Mouse (Mus musculus) intestine, embryonic 15.5 days (tissue): ENCODE results near the gene Gzf1. TPM values are rescaled to one million over a fixed set of nuclear protein-coding genes. Genes with fewer than 3 reads are reported as not detected.
A peak's percentile ranks its signal among the peaks of the same experiment; 100 is the strongest.

Experiments
- ATAC-seq: fragments of 200-750 bp; cut with Nextera tagmentation; 2 replicates; pipeline ENCODE4 v1.8.0; 2017; ENCODE audit warnings: moderate TSS enrichment, moderate library complexity
- H3K27ac ChIP-seq: fragments of 300-500 bp; sonication (generic); 2 replicates; pipeline ENCODE4 v1.5.1; 2015; ENCODE audit warnings: mild to moderate bottlenecking, inconsistent platforms
- H3K27me3 ChIP-seq: fragments of 300-500 bp; sonication (generic); replicated peaks from 2 replicates; pipeline ENCODE4 v1.6.1; 2015; ENCODE audit warnings: inconsistent platforms
- H3K36me3 ChIP-seq: fragments of 300-500 bp; sonication (generic); 2 replicates; pipeline ENCODE4 v1.6.1; 2015; ENCODE audit warnings: inconsistent platforms
- H3K4me1 ChIP-seq: fragments of 300-500 bp; sonication (generic); replicated peaks from 2 replicates; pipeline ENCODE4 v1.6.1; 2015; ENCODE audit warnings: inconsistent platforms
- H3K4me2 ChIP-seq: fragments of 300-500 bp; sonication (generic); replicated peaks from 2 replicates; pipeline ENCODE4 v1.6.1; 2015; ENCODE audit warnings: mild to moderate bottlenecking, inconsistent platforms
- H3K4me3 ChIP-seq: fragments of 300-500 bp; sonication (generic); replicated peaks from 2 replicates; pipeline ENCODE4 v1.5.1; 2015; ENCODE audit warnings: inconsistent platforms
- H3K9ac ChIP-seq: fragments of 300-500 bp; sonication (generic); 2 replicates; pipeline ENCODE4 v1.6.1; 2015; ENCODE audit warnings: inconsistent platforms
- H3K9me3 ChIP-seq: fragments of 300-500 bp; sonication (generic); 2 replicates; pipeline ENCODE4 v1.6.1; 2016; ENCODE audit warnings: inconsistent platforms
- WGBS: fragments of 180-500 bp; shearing (Covaris S2); methylation state at CpG from one replicate; pipeline ENCODE4 v1.1.7; 2015; 5-methylcytosine and 5-hydroxymethylcytosine counted together
- polyA plus RNA-seq: library from polyadenylated mRNA; unstranded; fragments of >200 nt; fragmentation: Nextera tagmentation; extraction: Ambion mirVana; gene quantifications from 2 replicates; pipeline ENCODE4 v1.2.1, GENCODE M21; 2015

Gzf1 gene
- 15.1 and 16.1 TPM in 2 replicates for polyA plus RNA-seq

DNA sequence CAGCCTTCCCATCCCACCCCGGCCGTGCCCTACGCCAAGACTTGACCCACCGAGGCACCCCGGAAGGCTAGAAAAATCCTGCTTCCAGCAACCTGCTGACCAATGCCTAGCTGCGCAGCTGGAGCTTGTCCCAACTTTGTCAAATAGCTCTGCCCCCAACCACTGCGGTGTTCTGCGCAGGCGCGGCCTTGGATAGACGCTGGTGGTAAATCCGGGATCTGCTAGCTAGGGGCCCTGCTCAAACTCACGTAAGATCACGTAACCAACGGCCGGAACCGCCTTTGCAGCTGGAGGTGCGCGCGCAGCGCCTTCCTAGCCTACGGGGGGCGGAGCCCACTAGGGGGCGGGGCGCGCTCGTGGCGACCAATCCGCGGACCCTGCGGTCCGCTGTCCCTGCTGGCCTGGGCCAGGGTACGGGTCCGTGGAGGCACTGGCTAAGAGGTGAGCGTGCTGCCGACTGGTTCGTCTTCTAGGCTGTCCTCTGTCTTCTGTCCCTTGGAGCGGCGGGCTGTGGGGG, at the start of gene Gzf1:
Gene Gzf1, plus strand, starts transcription at position 249 of the 517 bp plus-strand sequence.
- Histone ChIP-seq H3K27me3 (no peaks in the 10 kb centered on the region), H3K4me2 (peak within 1 kb of the TSS; percentile 83), H3K27ac (peak within 1 kb of the TSS; percentile 92), H3K4me3 (peak within 1 kb of the TSS; percentile 72), H3K4me1 (peaks cover 22% of the 10 kb centered on the region), H3K36me3 (peaks cover 12% of the 10 kb centered on the region; the same call in 1 of the 2 replicates), H3K9ac (peak within 1 kb of the TSS; percentile 74), H3K9me3 (no peaks in the 10 kb centered on the region)
- peak; percentile 96 for ATAC-seq
- under 1% methylated on average over 39 of the region's 39 CpGs for WGBS

DNA sequence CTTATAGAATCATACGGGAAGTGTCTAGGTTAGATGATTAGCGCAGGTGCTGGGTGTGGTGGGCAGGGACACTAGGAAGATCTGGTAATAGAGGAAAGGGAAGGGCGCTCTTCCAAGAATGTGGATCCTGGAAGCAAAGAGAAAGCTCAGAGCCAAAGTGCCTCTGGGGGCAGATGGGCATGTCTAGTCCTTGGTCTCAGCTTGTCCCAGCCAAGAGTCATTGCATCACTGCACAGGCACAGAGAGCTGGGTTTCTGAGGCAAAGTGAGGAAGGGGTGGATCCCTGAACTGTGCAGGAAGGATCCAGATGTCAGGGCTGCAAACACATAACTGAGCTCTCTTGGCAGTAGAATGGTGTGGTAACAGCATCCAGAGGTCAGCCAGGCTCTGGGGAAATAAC, 49.2 kb upstream of the Gzf1 start:
- H3K9me3 ChIP-seq: no peaks in the 10 kb centered on the region
- no peak overlapping the region for H3K9ac ChIP-seq
- H3K27ac ChIP-seq: no peak overlapping the region
- 97% methylated on average over 3 of the region's 3 CpGs for WGBS
- no peak overlapping the region for H3K4me2 ChIP-seq
- H3K36me3 ChIP-seq: no peaks in the 10 kb centered on the region
- H3K4me3 ChIP-seq: no peak overlapping the region
- ATAC-seq: no peak
- no peaks in the 10 kb centered on the region for H3K4me1 ChIP-seq
- no peaks in the 10 kb centered on the region for H3K27me3 ChIP-seq

DNA sequence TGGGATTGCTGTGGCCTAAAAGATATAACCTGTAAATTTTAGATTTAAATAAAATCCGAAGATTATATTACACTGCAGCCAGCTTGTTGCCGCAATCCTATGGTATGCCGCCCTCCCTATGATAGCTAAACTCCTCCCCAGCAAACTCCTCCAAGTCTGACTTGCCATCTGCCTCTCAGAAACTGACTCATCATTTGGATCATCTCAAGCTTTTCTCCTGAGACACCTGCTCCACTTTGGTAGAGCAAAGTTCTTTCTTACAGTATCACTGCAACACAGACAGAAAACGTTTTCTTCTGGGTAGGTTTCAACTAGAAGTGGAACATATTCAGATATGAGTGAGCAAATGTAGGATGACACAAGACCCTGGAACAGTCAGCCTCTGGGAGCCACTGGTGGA, 46.4 kb upstream of the Gzf1 start:
- no peak overlapping the region for H3K4me2 ChIP-seq
- 83% methylated on average over 4 of the region's 4 CpGs for whole genome bisulfite sequencing
- no peak overlapping the region for H3K4me3 ChIP-seq
- H3K4me1 ChIP-seq: no peaks in the 10 kb centered on the region
- no peaks in the 10 kb centered on the region for H3K27me3 ChIP-seq
- H3K36me3 ChIP-seq: no peaks in the 10 kb centered on the region
- no peaks in the 10 kb centered on the region for H3K9me3 ChIP-seq
- H3K27ac ChIP-seq: no peak overlapping the region
- no peak overlapping the region for H3K9ac ChIP-seq
- no peak for ATAC-seq

- Histone ChIP-seq H3K4me2 (no peak overlapping the region), H3K4me1 (no peaks in the 10 kb centered on the region), H3K27me3 (no peaks in the 10 kb centered on the region), H3K9me3 (no peaks in the 10 kb centered on the region), H3K27ac (no peak overlapping the region), H3K4me3 (no peak overlapping the region), H3K36me3 (no peaks in the 10 kb centered on the region), H3K9ac (no peak overlapping the region)
- ATAC-seq: no peak
- WGBS: 61% methylated on average over 1 of the region's 1 CpGs
These were observed 38.0 kb upstream of the Gzf1 start for GRCm38 (mm10) chr2:148642610-148643370.

GRCm38 (mm10) chr2:148644421-148645000, 36.3 kb upstream of the Gzf1 start:
- Histone ChIP-seq H3K27ac (no peak overlapping the region), H3K4me2 (no peak overlapping the region), H3K9me3 (no peaks in the 10 kb centered on the region), H3K4me3 (no peak overlapping the region), H3K9ac (no peak overlapping the region), H3K4me1 (no peaks in the 10 kb centered on the region), H3K27me3 (no peaks in the 10 kb centered on the region), H3K36me3 (no peaks in the 10 kb centered on the region)
- ATAC-seq: no peak
- 85% methylated on average over 6 of the region's 6 CpGs for WGBS

DNA sequence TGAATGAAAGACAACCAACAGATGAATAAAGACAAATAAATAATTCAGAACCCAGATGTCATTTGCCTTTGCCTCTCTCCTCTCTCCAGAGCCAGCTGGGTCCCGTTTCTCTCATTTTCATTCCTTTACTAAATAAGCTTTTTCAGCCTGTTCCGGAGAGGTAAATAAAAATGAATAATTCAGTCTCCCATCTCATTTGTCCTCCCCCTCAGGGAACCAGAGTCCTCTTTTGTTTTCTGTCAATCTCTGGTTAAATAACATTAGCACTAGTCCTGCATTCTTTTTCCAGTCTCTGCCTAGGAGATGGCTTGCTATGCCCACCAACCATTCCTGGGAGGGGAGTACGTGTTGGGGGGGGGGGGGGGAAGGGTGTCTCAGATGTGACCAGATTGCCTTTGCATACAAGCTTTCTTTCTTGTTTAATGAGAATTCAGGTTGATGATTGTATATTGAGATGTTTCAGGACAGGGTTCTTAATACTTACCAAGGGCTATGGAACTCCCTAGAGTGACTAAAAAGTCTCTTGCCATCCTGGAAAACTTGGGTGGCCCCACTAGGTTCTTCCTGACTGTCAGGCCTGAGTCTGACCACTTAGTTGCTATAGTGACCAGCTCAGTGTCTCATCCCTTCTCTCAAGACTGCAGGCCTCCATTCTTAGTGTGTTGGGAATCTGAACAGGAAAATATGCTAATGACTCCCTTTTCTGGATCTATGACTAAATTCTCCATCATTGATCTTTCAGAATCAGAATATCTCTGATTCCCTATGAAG, 30.1 kb upstream of the Gzf1 start:
- ATAC-seq: no peak
- H3K4me3 ChIP-seq: no peak overlapping the region
- no peaks in the 10 kb centered on the region for H3K4me1 ChIP-seq
- H3K9me3 ChIP-seq: no peaks in the 10 kb centered on the region
- H3K36me3 ChIP-seq: no peaks in the 10 kb centered on the region
- WGBS: 35% methylated on average over 3 of the region's 3 CpGs
- no peak overlapping the region for H3K27ac ChIP-seq
- H3K27me3 ChIP-seq: no peaks in the 10 kb centered on the region
- no peak overlapping the region for H3K9ac ChIP-seq
- H3K4me2 ChIP-seq: no peak overlapping the region

DNA sequence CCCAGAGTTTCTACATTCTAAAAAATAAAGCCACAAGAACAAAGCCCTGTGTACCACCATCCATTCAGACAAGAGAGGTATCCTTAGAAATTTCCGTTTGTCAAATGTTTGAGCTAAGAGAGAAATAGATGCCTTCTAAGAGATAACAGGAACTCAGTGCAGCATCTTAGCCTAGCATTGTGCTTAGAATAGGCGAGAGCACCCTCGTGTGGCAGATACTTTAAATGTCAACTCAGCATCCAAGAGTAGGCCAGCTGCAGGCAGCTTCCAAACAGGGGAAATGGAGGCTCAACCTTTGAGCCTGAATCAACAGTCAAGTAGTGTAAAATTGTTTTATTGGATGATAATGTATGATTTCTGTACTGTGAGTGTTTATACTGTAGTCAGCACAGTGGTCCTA, 25.9 kb upstream of the Gzf1 start:
- no peaks in the 10 kb centered on the region for H3K27me3 ChIP-seq
- no peak overlapping the region for H3K27ac ChIP-seq
- no peak overlapping the region for H3K4me2 ChIP-seq
- no peaks in the 10 kb centered on the region for H3K9me3 ChIP-seq
- H3K4me1 ChIP-seq: no peaks in the 10 kb centered on the region
- H3K36me3 ChIP-seq: no peaks in the 10 kb centered on the region
- no peak overlapping the region for H3K9ac ChIP-seq
- 1% methylated on average over 3 of the region's 3 CpGs for WGBS
- no peak overlapping the region for H3K4me3 ChIP-seq
- ATAC-seq: peak; percentile 74

DNA sequence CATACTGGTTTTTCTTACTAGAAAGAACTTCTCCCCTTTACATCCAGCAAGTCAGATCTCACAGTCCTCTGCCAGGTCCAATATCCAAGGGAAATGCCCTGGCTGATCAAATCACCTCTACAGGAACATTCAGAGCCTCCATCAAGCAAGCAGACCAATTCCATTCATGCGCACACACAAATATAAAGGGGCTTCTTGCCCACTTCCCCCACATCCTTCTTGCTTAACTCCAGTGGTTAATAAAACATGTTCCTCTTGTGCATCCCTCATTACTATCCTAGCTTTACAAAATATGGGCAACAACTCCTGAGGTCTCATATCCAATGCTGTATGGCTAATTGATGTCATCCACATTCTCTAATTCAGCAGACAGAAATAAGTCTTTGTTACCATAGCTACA, 17.4 kb upstream of the Gzf1 start:
- 92% methylated on average over 1 of the region's 1 CpGs for WGBS
- H3K4me1 ChIP-seq: no peaks in the 10 kb centered on the region
- no peak overlapping the region for H3K4me2 ChIP-seq
- no peaks in the 10 kb centered on the region for H3K27me3 ChIP-seq
- H3K36me3 ChIP-seq: no peaks in the 10 kb centered on the region
- no peak for ATAC-seq
- no peaks in the 10 kb centered on the region for H3K9me3 ChIP-seq
- no peak overlapping the region for H3K9ac ChIP-seq
- H3K27ac ChIP-seq: no peak overlapping the region
- no peak overlapping the region for H3K4me3 ChIP-seq

DNA sequence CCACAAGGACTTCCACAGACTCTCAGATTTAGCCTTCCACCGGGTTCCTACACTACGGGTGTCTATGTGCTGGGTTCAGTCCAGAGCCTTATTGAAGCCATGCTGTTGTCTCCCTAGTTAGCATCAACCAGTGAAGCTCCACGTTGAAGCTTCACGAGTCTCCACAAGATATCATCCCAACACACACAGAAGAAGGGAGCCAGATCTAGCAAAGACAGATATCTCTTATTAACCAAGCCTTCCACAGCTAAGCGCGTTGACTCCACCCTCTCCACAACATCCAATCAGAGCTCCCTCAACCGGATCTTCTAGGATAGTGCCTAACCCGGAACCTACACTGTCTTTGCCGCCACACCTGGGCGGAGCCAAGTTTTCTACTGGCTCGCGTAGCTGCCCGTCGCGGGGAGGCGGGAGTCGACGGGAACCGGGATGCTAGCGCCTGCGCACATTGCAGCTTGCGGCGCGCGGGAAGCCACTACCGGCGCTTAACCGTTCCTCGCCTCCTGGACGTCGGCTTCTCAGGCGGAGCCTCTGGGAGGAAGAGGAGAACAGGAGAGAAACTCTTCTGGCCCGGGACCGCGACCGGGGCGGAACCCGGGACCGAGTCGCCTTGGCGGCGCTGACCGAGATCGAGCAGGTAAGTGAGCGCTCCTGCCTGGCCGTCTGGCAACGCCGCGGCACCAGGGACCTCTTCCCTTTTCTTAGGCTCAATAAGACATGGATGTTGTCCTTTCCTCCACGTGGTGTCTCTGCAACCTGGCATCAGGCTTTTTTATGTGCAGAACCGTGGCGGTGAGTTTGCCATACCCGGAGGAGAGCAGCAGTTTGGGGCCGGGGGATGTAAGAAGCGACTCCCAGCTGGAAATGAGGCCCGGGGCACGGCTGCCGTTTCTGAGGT, 8.4 kb upstream of the Gzf1 start, which contains the start of gene Nxt1:
Gene Nxt1, plus strand, starts transcription at position 403 of the 898 bp plus-strand sequence.
- Histone ChIP-seq H3K9ac (peak within 1 kb of the TSS; percentile 75), H3K36me3 (0 out of 2 replicates have a peak, but pooled peaks cover 2% of the 10 kb centered on the region), H3K4me1 (0 out of 2 replicates have a peak, but pooled peaks cover 8% of the 10 kb centered on the region), H3K27me3 (no peaks in the 10 kb centered on the region), H3K9me3 (no peaks in the 10 kb centered on the region), H3K27ac (peak within 1 kb of the TSS; percentile 76), H3K4me2 (peak within 1 kb of the TSS; percentile 76), H3K4me3 (peak within 1 kb of the TSS; percentile 76)
- WGBS: under 1% methylated on average over 58 of the region's 58 CpGs
- ATAC-seq: peak; percentile 100

DNA sequence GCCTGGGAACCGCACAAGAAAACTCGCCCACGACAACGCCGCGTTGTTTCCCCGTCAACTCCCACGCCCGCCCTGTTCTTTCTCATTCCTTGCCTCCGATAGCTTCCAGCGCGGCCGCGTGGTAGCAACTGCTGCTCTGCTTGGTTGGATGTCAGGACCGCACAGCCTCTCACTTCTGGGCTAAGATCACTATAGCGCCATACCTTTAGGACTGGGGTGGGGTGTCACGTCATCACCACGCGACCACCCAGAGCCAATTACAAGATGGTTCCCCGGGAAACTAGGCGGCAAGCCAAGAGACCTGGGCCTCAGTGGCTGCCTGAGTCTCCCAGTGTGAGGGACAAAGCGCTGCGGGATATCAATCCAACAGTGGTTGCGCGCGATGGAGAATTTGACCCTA, 3.0 kb upstream of the Gzf1 start:
- ATAC-seq: no peak
- H3K4me2 ChIP-seq: peak overlapping the region; percentile 55
- H3K36me3 ChIP-seq: 0 out of 2 replicates have a peak, but pooled peaks cover 2% of the 10 kb centered on the region
- peak overlapping the region; percentile 32 for H3K4me3 ChIP-seq
- WGBS: 13% methylated on average over 26 of the region's 26 CpGs
- peak overlapping the region; percentile 21; the same call in 1 of the 2 replicates for H3K9ac ChIP-seq
- no peaks in the 10 kb centered on the region for H3K9me3 ChIP-seq
- H3K27ac ChIP-seq: peak overlapping the region; percentile 57
- no peaks in the 10 kb centered on the region for H3K27me3 ChIP-seq
- peaks cover 26% of the 10 kb centered on the region for H3K4me1 ChIP-seq

DNA sequence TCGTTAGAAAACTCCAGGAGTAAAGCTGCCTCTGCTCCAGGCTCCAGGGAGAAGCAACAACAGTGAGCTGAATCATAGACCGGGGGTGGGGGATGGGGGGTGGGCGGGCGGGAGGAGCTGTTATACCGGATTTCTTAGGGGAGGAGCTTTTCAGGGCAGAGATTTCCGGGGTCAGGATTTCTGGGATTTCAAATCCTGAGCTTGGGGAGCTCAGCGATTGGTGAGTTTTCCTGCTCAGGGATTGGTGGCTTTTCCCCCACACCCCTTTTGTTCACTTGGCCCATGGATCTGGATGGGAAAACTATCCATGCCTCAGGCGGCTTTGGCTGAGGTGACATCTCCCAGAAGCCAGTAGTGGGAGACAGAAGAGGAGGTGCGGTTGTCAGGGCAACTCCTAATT, 1.5 kb upstream of the Gzf1 start:
- Histone ChIP-seq H3K4me3 (no peak overlapping the region), H3K27me3 (no peaks in the 10 kb centered on the region), H3K9me3 (no peaks in the 10 kb centered on the region), H3K4me2 (peak overlapping the region; percentile 83), H3K36me3 (peaks cover 8% of the 10 kb centered on the region; the same call in 1 of the 2 replicates), H3K27ac (peak overlapping the region; percentile 92), H3K9ac (0 out of 2 replicates have a peak overlapping the region, but pooled peaks have one; percentile 23), H3K4me1 (peaks cover 22% of the 10 kb centered on the region)
- peak; percentile 48 for ATAC-seq
- WGBS: 4% methylated on average over 9 of the region's 9 CpGs
